Mouse (Mus musculus) spleen, embryonic (tissue): ENCODE data around the gene Cnnm2.

Experiments used
- CTCF ChIA-PET: fragments of 350-600 bp; sonication (Branson Sonifier 250); formaldehyde crosslinking; loops from one replicate; lab custom pipeline; 2022; lab: Charles Lee

The Cnnm2 gene

DNA sequence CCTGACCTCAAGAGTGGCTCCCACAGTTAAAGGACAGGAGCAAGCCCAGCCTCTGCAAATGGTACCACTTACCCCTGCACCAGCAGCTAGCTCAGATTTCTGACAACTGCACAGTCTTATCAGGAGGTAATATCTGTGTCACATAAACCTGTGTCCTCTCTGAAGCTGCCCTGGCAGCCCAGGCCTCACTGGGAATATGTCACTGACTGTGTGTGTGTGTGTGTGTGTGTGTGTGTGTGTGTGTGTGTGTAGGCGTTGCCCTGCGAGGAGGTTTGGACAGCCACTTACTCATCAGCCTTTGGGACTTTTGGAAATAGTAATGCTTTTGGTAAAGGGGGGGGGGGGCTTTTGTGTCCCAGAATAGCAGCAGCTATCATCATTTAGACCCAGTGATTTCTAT lies 81.6 kb downstream of the Cnnm2 start:
- CTCF ChIA-PET = no interaction called here

DNA sequence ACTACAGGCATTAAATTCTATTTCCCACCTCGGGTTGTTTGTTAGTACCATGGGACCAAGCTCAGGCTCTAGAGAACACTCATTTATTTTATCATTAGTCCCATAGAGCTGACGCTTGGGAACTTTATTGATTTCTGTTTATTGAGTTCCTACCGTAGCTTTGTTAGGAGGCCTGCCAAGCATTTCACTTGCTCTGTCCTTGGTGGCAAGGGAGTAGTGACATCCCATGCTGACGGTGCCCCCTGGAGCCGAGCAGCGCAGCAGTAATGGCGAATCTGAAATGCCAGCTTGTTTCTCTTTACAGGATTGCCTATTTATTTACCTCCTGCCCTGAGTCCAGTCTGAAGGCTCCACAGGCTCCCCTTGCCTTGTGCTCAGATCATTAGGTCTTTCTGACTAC lies 84.7 kb downstream of the Cnnm2 start:
- CTCF ChIA-PET = no interaction called here

DNA sequence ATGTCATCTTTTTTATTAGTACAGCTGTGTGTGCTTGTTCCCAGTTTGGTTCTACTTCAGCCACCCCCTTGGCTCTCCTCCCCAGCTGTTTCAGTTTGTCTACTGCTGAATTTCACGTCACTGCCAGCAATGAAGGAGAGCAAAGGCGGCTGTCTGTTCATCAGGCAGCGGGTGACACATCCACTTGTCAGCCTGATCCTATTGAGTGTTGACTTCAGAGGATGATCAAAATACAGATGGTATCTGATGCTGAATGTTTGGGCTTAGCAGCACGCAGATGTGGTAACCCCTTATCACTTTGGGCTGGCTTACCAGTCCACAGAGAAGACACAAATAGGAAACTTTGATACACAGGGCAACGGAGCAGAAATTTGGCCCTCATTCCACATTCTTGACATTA lies 85.1 kb downstream of the Cnnm2 start:
- CTCF ChIA-PET = no interaction called here

DNA sequence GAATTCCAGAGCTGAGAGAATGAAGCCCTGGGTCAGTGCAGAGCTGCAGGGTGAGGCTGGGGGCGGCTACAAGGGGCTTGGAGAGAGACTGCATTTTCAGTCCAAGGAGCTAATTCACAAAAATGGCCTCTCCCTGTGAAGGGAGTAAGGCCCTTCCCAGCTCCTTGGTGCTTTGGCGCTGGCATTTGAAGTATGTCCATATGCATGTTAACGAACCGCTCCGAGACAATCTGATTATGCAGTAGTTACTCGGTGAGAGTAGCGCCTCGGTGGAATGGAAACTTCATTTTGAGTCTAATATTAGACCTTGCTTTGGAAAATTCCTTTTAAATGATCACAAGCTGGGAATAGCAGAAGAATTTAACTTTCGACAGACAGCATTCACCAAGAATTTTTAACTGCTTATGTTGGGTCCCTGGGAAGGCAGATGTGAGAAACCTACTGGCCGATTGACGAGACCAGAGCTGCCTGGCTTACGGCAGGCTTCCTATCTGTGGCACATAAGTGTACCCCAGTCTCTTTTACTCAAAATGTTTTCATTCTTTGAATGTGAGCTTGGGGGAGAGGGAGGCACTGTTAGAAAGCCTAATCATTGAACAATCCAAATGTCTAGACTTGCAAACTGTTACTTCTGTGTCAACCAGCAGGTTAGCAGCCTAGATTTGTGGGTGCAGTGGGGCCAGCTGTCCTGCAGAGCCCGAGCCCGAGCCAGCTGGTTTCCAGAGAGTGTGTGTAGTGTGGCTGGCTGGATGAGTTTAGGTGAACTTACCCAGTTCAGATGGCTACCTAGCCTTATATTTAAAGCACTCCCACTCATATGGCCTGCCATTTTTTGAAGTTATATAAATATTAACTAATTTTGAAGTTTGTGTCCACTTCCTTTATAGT lies 87.2 kb downstream of the Cnnm2 start:
- CTCF ChIA-PET = no interaction called here

DNA sequence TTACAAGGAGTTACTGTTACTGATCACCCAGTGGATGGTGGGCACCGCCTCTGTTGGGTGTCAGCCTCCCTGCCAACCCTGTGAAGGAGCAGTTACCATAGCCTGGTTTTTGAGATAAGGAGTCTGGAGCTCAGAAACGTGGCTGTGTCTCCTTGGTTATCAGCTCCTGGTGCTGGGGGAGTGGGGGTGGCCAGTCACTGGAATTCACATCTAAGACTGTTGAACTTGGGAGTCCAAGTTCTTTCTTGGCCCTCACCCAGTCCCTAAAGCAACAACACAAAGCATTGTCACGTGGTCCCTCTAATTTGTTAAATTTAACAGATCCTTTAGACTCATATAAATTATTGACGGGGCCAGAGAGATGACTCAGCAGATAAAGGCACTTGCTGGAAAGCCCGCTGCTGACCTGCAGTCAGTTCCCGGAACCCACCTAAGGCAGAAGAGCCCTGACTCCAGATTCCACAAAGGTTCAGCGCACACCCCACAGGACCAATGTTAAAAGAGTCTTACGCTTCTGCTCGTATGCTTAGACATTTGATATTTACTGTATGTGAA lies 88.1 kb downstream of the Cnnm2 start:
- CTCF ChIA-PET = no interaction called here

DNA sequence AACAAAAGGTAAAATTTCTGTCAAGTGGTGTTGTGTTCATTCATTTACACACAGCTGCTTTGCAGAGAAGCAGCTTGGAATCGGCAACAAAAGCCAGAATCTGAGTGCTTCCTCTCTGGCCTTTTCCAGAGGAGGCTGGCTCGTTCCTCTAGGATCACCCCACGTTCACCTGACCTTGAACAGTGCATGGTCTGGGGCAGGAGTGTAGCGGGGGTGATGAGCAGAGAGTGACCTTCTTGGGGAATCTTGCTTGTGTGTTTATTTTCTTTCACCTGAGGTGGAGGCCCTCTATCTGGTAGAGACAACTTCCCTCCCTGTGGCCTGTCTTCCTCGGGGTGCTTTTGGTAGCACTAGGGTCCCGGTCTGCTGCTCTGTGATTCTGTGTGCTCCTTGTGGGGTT lies 94.8 kb downstream of the Cnnm2 start:
- CTCF ChIA-PET = interaction anchor here (0.5 kb wide), 1 partner anchor 887 kb away, joined by 4 read pairs; no protein-coding TSS in a partner anchor

DNA sequence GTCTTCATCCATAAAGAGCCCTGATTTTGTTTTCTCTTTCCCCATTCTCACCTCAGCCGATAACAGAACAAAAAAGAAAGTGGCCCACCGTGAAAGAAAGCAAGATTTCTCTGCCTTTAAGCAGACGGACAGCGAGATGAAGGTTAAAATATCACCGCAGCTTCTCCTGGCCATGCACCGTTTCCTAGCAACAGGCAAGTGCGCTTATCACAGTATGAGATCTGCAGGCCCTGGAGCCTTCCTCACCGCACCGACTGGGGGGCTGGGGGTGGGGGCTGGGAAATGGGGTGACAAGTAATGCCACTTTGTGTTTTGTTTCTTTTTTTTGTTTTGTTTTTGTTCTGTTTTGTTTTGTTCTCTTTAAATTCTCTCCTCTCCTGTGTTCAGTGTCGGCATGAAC lies 95.4 kb downstream of the Cnnm2 start:
- CTCF ChIA-PET = no interaction called here

DNA sequence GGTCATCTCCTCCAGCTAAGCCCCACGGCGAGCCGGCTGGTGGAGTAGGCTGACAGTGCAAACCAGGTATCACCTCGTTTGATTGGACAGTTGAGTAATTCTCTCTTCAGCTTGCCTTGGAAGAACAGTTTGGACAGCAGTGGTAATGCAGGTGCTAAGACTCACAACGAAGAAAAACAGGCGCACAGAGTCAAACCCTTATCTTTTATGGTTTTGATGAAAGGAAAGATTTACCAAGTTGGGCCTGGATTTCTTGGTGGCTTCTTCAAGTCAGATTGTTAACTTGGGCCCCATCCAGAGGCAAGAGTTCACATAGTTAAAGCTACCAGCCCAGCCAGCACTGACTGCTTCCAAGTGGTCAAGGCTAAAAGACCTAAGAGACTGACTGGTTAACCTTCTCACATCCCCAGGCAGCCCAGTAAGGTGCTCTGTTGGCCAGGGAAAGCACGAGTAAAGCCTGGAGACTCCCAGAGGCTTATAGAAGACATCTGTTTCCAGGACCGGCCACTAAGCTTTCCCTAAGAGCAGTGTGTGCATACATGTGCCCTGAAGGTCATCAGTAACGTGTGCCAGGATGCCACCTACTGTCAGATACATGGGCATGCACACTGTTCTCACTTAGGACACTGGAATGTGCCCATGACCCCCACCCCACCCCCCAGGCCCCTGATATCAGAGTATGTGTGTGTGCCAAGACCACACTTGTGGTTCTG lies 96.0 kb downstream of the Cnnm2 start:
- CTCF ChIA-PET = no interaction called here

DNA sequence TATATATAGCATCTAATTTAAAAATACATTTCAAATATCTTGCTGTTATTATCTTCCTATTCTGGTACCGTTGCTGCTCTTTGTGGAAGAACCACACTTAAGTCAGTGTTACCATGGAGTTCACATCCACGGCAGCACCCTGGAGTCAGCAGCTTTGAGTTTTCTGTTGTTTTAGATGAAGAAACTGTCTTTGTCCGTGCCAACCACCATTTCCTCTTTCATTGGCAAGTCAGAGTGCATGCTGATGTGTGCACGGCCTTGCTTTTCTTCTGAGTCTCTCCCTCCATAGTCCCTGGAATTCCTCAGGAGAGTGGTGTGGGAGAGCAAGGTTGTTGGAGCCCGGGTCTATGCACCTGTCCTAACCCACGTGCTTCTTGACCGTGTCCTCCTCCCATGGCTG lies 96.8 kb downstream of the Cnnm2 start:
- CTCF ChIA-PET = no interaction called here

DNA sequence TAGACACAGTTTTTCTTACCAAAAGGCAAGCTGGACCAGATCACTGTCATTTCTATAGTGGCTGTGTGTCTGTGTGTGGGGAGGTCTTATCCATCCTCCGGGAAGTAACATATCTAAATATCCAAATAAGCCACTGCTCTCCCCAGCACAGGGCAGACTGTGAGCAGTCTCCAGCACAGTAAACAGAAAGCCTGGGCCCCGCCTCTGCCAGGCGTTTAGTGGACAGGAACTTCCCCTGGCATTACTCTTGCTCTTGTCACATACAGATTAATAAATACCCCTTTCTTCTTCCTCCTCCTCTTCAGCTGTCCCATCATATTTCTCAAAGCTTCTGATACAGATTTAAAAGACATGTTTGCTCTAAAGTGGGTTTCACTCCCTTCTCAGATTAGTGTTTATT lies 101.2 kb downstream of the Cnnm2 start:
- CTCF ChIA-PET = interaction anchor here (0.7 kb wide), 1 partner anchor 276 kb away, joined by 4 read pairs; no protein-coding TSS in a partner anchor

DNA sequence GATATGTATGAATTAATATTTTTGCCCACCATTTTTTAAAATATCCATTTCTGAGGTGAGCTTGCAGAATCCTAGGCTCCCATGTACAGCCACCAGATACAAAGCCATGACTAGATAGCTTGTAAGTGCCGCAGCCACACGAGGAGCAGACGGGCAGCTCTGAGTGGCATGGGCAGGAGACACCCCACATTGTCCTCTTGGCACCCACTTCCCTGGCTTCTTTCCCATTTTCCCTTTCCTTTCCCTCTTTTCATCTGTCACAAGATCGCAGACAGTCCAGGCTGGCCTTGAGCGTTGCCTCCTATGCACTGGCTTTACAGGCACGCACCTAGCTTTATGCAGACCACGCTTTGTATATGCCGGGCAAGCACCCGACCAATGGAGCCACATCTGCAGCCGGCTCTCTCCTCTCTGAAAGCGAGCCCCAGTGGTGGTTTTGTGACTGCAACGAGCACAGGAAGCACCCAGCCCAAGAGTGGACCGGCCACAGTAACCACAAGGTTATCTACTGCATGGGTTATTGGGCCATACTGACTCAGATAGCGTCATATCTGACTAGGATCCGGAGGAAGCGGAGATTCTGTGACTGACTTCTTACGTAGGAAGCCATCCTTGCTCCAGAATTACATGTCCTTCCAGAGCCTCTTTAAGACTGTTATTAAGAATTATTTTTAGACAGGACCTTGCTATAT lies 102.0 kb downstream of the Cnnm2 start:
- CTCF ChIA-PET = interaction anchor here (0.7 kb wide), 1 partner anchor 277 kb away, joined by 4 read pairs; no protein-coding TSS in a partner anchor

DNA sequence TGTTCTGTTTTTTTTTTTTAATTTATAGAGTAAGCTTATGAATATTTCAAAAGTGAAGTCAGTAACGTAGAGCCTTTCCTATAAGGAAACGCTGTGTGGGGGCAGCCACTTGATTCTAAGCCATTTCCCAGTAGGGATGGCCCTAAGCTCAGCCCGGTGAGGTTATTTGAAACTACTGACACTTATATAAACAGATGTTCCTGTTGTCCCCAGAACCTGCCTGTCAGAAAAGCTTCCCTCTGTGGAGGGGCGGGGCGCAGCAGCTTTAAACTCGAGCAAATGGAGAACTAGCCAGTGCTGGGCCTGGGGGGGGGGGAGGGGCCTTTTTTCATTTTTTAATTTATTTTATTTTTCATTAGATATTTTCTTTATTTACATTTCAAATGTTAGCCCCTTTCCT lies 102.7 kb downstream of the Cnnm2 start:
- CTCF ChIA-PET = no interaction called here

DNA sequence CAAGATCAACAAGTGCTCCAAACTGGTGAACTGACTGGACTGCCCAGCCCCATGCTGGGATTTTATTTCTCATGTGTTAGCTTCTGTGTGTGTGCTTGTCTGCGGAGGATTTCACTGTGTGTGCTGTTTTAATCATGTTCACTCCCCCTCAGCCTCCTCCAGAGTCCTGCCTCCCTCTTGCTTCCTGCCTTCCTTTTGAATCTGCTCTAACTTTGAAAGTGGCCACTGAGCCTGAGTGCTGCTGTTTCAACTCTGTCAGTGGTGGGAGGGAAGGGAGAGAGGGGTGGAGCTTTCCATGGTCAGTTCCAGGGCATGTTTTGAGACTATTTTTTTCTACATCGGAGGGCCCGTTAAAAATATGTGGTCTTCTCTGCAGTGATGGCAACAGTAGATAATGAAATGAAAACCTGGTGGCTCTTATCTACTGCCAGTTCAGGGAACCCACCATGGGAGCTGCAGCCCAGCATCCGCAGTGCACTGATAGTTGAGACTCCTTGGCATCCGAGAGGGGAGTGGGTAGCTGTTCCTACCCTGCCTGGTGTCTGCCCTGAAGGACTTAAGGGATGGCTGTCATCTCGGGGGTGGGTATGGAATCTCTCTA lies 103.4 kb downstream of the Cnnm2 start:
- CTCF ChIA-PET = no interaction called here

DNA sequence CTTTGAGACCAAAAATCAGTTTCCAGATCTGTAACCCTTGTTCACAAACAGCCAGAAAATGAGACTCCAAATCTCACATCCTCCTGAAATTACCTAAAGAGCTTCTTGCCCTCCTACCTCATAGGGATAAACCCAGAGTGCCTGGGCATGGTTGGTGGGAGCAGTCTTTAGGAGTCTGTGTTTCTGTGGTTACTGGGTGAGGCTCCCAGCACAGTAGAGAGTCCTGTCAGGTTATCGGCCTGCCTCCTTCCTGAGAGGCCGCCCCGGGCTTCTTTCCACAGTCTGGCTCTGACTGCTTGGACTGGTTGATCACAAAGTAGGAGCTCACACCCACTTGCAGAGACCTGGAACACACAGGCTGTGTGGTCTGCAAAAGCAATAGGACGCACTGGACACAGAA lies 104.0 kb downstream of the Cnnm2 start:
- CTCF ChIA-PET = no interaction called here

DNA sequence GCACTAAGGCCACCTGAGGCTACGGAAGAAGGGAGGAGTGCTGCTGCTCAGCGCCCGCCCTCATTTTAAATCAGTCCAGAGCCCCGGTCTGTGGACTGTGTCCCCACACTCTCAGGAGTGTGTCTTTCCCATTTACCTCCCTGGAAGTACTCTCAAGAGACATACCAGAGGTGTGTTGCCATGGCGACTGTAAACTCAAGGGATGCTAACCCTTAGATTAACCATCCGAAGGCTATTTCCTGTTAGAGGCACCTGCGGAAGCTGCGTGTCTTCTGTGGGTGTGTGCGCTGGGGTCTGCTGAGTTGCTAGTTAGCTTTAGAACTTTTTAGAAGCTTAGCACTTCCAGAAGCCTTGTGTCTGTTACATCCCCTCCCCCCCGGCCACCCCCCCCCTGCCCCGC lies 107.7 kb downstream of the Cnnm2 start:
- CTCF ChIA-PET = interaction anchor here (0.6 to 1.4 kb wide), 3 partner anchors 54 to 220 kb away, joined by 3 to 4 read pairs (median 3); no protein-coding TSS in a partner anchor

DNA sequence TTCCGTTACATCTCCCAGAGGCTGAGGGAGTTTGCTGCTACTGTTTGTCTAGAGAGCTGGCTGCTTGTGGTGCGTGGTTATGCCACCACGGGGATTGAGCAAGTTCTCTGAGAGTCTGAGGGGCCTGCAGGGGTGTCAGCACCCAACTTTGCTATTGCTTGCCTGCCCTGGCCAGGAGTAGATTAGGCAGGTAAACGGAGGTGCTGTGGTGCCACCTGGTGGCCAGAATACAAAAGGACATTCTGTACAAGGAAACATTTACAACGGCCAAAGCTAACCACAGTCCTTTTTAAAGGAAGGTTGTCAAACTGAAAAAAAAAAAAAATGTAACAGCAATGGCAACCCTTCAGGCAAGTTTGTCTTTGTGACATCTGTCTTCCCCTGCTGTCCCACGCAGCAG lies 108.1 kb downstream of the Cnnm2 start:
- CTCF ChIA-PET = interaction anchor here (0.6 to 1.4 kb wide), 5 partner anchors 54 to 220 kb away, joined by 3 to 4 read pairs (median 3); no protein-coding TSS in a partner anchor

DNA sequence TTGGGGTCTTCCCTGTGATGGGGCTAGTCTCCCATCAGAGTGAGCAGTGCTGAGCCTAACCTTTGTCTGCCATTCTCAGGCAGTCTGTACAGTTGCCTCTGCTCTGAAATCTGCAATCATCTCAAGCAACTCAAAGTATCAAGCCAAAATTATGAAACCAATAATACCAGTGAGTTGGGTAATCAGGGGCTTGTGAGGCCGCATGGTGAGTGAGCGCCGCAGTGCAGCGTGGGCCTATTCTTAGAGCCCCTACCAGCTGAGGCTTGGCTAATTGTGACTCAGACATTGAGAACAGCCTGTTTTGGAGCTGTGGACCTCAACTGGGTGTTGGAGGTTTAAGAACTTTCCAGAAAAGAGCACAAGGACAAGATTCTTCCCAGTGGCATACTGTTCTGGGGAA lies 109.7 kb downstream of the Cnnm2 start:
- CTCF ChIA-PET = no interaction called here

DNA sequence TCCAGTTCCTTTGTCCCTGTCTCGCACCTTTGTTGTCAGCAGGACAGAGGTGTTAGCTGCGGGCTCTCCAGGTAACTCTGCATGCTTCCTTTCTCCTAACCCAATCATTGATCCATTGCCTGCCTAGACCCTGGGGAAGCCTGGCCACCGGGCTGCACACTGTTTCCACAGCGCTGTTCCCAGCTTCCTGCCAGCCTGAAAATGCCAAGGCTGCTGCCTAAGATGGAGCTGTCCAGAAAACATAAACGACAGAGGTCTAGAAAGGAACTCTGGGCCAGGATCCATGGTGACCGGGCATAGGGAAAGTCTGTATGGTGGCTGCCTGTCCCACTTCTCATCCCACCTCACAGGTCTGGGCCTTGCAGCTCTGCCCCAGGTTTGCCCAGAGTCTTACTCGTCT lies 110.3 kb downstream of the Cnnm2 start:
- CTCF ChIA-PET = no interaction called here

DNA sequence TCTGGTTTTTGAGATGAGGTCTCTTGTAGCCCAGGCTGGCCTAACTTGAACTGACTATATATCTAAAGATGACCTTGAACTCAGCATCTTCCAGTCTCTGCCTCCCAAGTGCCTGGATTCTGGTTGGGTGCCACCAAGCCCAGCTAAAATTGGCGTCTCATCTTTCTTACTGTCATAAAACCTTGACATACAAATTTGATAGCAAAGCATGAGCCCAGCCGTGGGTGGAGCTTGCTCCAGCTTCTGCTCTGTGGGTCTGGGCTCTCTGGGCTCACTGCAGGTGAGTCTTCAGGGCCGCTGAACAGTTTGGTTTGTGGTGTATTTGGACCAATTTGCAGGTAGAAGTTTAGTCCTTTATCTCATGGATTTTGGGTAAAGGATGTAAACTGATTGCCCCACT lies 112.5 kb downstream of the Cnnm2 start:
- CTCF ChIA-PET = no interaction called here

DNA sequence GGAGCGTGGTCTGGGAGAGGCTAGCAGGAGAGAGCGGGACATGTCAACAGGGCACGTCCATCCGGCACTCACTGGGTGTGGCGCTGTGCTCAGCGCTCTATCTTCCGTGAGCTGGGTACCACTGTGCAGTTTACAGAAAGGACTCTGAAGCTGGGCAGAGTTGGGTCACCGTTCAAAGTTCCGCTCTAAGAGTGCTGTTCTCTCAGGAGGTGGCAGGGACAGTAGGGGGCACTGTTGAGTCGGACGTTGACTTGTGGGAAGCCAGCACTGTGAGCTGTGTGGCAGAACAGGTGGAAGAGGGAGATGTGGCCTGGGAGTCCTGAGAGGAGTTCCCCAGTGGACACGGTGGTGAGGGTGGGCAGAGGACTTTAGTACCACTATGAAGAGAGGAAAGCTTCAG lies 114.4 kb downstream of the Cnnm2 start:
- CTCF ChIA-PET = interaction anchor here (0.5 kb wide), 1 partner anchor 862 kb away, joined by 4 read pairs; no protein-coding TSS in a partner anchor

DNA sequence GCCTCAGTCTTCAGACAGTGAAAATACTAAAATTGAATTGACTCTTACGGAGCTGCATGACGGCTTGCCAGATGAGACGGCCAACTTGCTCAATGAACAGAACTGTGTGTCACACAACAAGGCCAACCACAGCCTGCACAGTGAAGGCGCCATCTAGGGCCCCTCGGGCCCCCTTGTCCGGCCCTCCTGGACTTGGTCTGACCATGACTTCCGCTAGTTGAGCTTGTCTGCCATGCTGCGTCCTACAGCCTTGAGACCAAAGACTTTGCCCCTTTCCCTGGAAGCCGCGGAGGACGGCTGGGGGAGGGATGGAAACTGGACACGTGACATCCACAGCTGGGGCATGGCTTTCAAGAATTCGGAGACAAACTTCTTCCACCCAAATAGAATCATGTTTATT lies 116.5 kb downstream of the Cnnm2 start:
- CTCF ChIA-PET = no interaction called here
